Mouse (Mus musculus) C2C12 (cell line): Measurements from ENCODE around the gene Olfr1340.

Experiments
- CTCF ChIP-seq: IDR thresholded peaks from one replicate; pipeline ENCODE4 v1.5.1; 2011; ENCODE audit not compliant: control insufficient read depth, insufficient read depth, insufficient read length
- MYOD1 ChIP-seq: IDR thresholded peaks from one replicate; pipeline ENCODE4 v1.6.1; 2011; ENCODE audit warnings: low read depth; ENCODE audit not compliant: control insufficient read depth, insufficient read length
- MYOG ChIP-seq: IDR thresholded peaks from one replicate; pipeline ENCODE4 v1.6.1; 2011; ENCODE audit not compliant: control insufficient read depth, insufficient read length; ENCODE audit errors: extremely low read depth
- USF1 ChIP-seq: IDR thresholded peaks from one replicate; pipeline ENCODE4 v1.6.1; 2011; ENCODE audit warnings: low read depth, mild to moderate bottlenecking, control low read depth, moderate library complexity

DNA sequence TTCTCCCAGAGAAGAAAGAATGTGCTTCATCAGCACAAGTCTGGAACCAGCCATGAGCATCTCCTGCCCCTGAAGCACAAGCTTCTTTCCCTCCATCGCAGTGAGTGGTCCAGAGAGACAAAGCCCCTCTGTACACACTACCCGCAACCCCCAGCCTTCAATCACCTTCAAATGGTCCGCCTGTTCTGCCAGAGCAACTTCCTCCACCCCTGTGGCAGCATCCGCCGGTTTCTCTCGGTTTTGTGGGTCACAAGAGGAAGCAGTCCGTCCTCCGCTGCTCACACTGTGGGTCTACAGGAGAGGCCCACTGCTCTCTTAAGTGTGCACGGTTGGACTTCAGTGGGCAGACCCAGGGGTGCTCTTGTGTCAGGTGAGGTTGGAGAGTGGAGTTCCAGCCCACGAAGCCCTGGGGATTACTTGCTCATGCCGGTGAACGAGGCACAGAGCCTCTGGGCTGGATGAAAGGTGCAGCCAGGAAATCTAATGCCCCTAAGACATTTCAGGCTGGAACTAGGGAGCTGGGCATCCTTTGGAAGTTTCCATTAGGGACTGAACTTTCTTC is 27.4 kb upstream of the Olfr1340 start, which contains the start of gene Olfr1342:
- no peak for TF ChIP-seq MYOD1
- no peak for TF ChIP-seq MYOG
- no peak for TF ChIP-seq USF1
- no peak for TF ChIP-seq CTCF
